Mouse (Mus musculus) liver, embryonic 14.5 days (tissue): ENCODE data around the gene Msi2. TPM values are rescaled to one million over a fixed set of nuclear protein-coding genes. Genes with fewer than 3 reads are reported as not detected.

ENCODE experiments used
- ATAC-seq: fragments of 200-750 bp; cut with Nextera tagmentation; 2 replicates; pipeline ENCODE4 v1.8.0; 2017; ENCODE audit warnings: moderate number of reproducible peaks, mild to moderate bottlenecking, moderate library complexity; ENCODE audit not compliant: insufficient read depth
- DNase-seq, 3 experiments: peaks; one replicate each; pipeline ENCODE4 v3.0.0-alpha.2; 2012 to 2013; ENCODE audit warnings: low read depth in 3 of 3, low spot score in 3 of 3
- H3K27ac ChIP-seq: fragments of 300-500 bp; sonication (generic); 2 replicates; pipeline ENCODE4 v1.5.1; 2014; ENCODE audit warnings: moderate library complexity, mild to moderate bottlenecking, control low read depth, inconsistent platforms
- H3K27me3 ChIP-seq: fragments of 300-500 bp; sonication (generic); 2 replicates; pipeline ENCODE4 v1.6.1; 2014; ENCODE audit warnings: mild to moderate bottlenecking, low read length, moderate library complexity; ENCODE audit not compliant: control insufficient read depth, insufficient read depth
- H3K36me3 ChIP-seq: fragments of 300-500 bp; sonication (generic); replicated peaks from 2 replicates; pipeline ENCODE4 v1.6.1; 2014; ENCODE audit warnings: low read depth; ENCODE audit not compliant: control insufficient read depth, insufficient read depth
- H3K4me1 ChIP-seq, 2 experiments: fragments of 200-500 bp in 1 of 2; fragments of 300-500 bp in 1 of 2; sonication (generic) in 1 of 2; replicated peaks; 2 replicates each; pipeline ENCODE4 v1.6.1; 2012 to 2014; ENCODE audit warnings: antibody characterized with exemption in 1 of 2, inconsistent platforms in 1 of 2, low read length in 1 of 2; ENCODE audit not compliant: control insufficient read depth in 2 of 2, insufficient read depth in 2 of 2
- H3K4me2 ChIP-seq: fragments of 300-500 bp; sonication (generic); 2 replicates; pipeline ENCODE4 v1.6.1; 2014; ENCODE audit warnings: low read depth, mild to moderate bottlenecking, control low read depth, moderate library complexity
- H3K4me3 ChIP-seq, 2 experiments: fragments of 200-500 bp in 1 of 2; fragments of 300-500 bp in 1 of 2; sonication (generic) in 1 of 2; 2 replicates each; pipeline ENCODE4 v1.5.1; 2012 to 2014; ENCODE audit warnings: low read depth in 2 of 2, low read length in 2 of 2, mild to moderate bottlenecking in 2 of 2, control low read depth in 1 of 2, inconsistent platforms in 1 of 2, moderate library complexity in 1 of 2; ENCODE audit not compliant: insufficient read depth in 1 of 2
- H3K9ac ChIP-seq: fragments of 300-500 bp; sonication (generic); replicated peaks from 2 replicates; pipeline ENCODE4 v1.6.1; 2014; ENCODE audit warnings: mild to moderate bottlenecking, control low read depth, moderate library complexity
- H3K9me3 ChIP-seq: fragments of 300-500 bp; sonication (generic); 2 replicates; pipeline ENCODE4 v1.6.1; 2016; ENCODE audit warnings: low read length, mixed read lengths; ENCODE audit not compliant: control insufficient read depth
- CTCF ChIP-seq: IDR thresholded peaks from 2 replicates; pipeline ENCODE4 v1.5.1; 2016; ENCODE audit warnings: antibody characterized with exemption, low read depth, control low read depth
- EP300 ChIP-seq: IDR thresholded peaks from 2 replicates; pipeline ENCODE4 v1.6.1; 2016; ENCODE audit warnings: antibody characterized with exemption, low read depth
- WGBS: fragments of 180-500 bp; shearing (Covaris S2); extraction: QIAGEN DNeasy Blood & Tissue Kit; methylation state at CpG from one replicate; pipeline ENCODE4 v1.1.7; 2014; ENCODE audit not compliant: insufficient replicate concordance; 5-methylcytosine and 5-hydroxymethylcytosine counted together
- microRNA-seq: library from miRNA; unstranded; fragments of <30 nt; microRNA quantifications from one replicate; pipeline ENCODE4, GENCODE M21; 2016
- polyA plus RNA-seq, 2 experiments: library from polyadenylated mRNA; depleted of rRNA in 1 of 2; stranded (reverse) in 1 of 2; unstranded in 1 of 2; fragments of >200 nt; fragmentation: Nextera tagmentation in 1 of 2; extraction: Ambion mirVana in 1 of 2; gene quantifications; 2 replicates each; pipeline versions ENCODE4 v1.2.1 to v1.2.3; 2012 to 2014

The Msi2 gene
- polyA plus RNA-seq, 2 experiments: 2.1 to 6.2 TPM

DNA sequence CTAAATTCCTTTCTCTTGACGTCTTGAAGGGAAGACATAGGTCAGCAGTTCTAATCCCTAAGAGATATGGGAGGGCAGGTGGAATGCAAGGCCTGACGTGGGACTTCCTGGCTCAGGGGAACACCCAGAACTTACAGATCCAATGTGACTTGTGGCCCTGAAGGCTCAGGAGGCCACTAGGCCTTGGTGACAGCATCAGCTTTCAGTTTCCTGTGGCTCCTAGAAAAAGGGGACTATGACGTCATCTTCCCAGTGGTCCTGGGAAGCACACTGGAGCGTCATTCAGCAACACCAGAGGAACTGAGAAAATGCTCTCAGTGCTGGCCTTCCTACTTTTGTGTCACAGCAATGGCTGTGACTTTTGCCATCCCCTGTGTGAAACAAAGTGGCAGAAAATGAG, 427.1 kb downstream of the Msi2 start:
- Histone ChIP-seq H3K4me1 (no peaks in the 10 kb centered on the region; a peak in 1 of 4 replicates), H3K4me3 (no peak overlapping the region), H3K36me3 (no peaks in the 10 kb centered on the region), H3K27ac (no peak overlapping the region), H3K27me3 (peaks cover 14% of the 10 kb centered on the region), H3K9ac (no peak overlapping the region), H3K9me3 (no peaks in the 10 kb centered on the region), H3K4me2 (no peak overlapping the region)
- no peak for TF ChIP-seq EP300
- no peak for TF ChIP-seq CTCF
- DNase-seq (no peak), ATAC-seq (no peak)
- 55% methylated on average over 4 of the region's 4 CpGs for WGBS

Small RNAs within 50 kb of the gene (microRNA-seq; reads per million reads assigned to microRNA genes)
- gene Mir378b: 1.7 reads per million

Other genes with a start within 250 kb of the Msi2 start
- 8.2 and 9.1 TPM in 2 replicates for gene Akap1, start 146.1 kb upstream of the Msi2 start, polyA plus RNA-seq (2012; rRNA removed)
- gene Akap1, start 146.1 kb upstream of the Msi2 start, polyA plus RNA-seq (2014; fragmentation: Nextera tagmentation; extraction: Ambion mirVana): 5.8 and 6.2 TPM in 2 replicates
- gene Scpep1, start 237.0 kb upstream of the Msi2 start, polyA plus RNA-seq (2012; rRNA removed): 11.3 and 15.9 TPM in 2 replicates
- gene Scpep1, start 237.0 kb upstream of the Msi2 start, polyA plus RNA-seq (2014; fragmentation: Nextera tagmentation; extraction: Ambion mirVana): 35.1 and 37.7 TPM in 2 replicates
- not detected in 2 replicates for gene Elobl, start 248.4 kb upstream of the Msi2 start, polyA plus RNA-seq (2012; rRNA removed)
- gene Elobl, start 248.4 kb upstream of the Msi2 start, polyA plus RNA-seq (2014; fragmentation: Nextera tagmentation; extraction: Ambion mirVana): not detected in 2 replicates